Mouse (Mus musculus) heart, postnatal 0 days (tissue): ENCODE data around the gene Fam107b. TPM values are rescaled to one million over a fixed set of nuclear protein-coding genes. Genes with fewer than 3 reads are reported as not detected.

ENCODE experiments used
- ATAC-seq: fragments of 200-750 bp; cut with Nextera tagmentation; 2 replicates; pipeline ENCODE4 v1.8.0; 2017; ENCODE audit warnings: low read depth, moderate number of reproducible peaks, moderate library complexity; ENCODE audit not compliant: insufficient read depth
- DNase-seq: peaks from one replicate; pipeline ENCODE4 v3.0.0-alpha.2; 2016; ENCODE audit warnings: low spot score
- H3K27ac ChIP-seq: fragments of 300-500 bp; sonication (generic); 2 replicates; pipeline ENCODE4 v1.5.1; 2014; ENCODE audit warnings: low read depth, mild to moderate bottlenecking
- H3K27me3 ChIP-seq: fragments of 300-500 bp; sonication (generic); 2 replicates; pipeline ENCODE4 v1.6.1; 2014; ENCODE audit warnings: low read length, mixed read lengths; ENCODE audit not compliant: control insufficient read depth, insufficient read depth
- H3K36me3 ChIP-seq: fragments of 300-500 bp; sonication (generic); replicated peaks from 2 replicates; pipeline ENCODE4 v1.6.1; 2014; ENCODE audit warnings: low read length, mixed read lengths; ENCODE audit not compliant: control insufficient read depth, insufficient read depth
- H3K4me1 ChIP-seq: fragments of 300-500 bp; sonication (generic); 2 replicates; pipeline ENCODE4 v1.6.1; 2014; ENCODE audit warnings: antibody characterized with exemption; ENCODE audit not compliant: control insufficient read depth, insufficient read depth
- H3K4me2 ChIP-seq: fragments of 300-500 bp; sonication (generic); 2 replicates; pipeline ENCODE4 v1.6.1; 2014; ENCODE audit warnings: low read depth, mild to moderate bottlenecking, low read length, moderate library complexity
- H3K4me3 ChIP-seq: fragments of 300-500 bp; sonication (generic); 2 replicates; pipeline ENCODE4 v1.5.1; 2014; ENCODE audit warnings: low read depth, low read length
- H3K9ac ChIP-seq: fragments of 300-500 bp; sonication (generic); replicated peaks from 2 replicates; pipeline ENCODE4 v1.6.1; 2014; ENCODE audit warnings: low read depth, low read length, mixed read lengths
- H3K9me3 ChIP-seq: fragments of 300-500 bp; sonication (generic); replicated peaks from 2 replicates; pipeline ENCODE4 v1.6.1; 2016; ENCODE audit warnings: low read length; ENCODE audit not compliant: control insufficient read depth
- CTCF ChIP-seq: IDR thresholded peaks from 2 replicates; pipeline ENCODE4 v1.5.1; 2016; ENCODE audit warnings: antibody characterized with exemption, control low read depth, low read depth
- EP300 ChIP-seq: IDR thresholded peaks from 2 replicates; pipeline ENCODE4 v1.6.1; 2016; ENCODE audit warnings: antibody characterized with exemption, low read depth
- WGBS: fragments of 180-500 bp; shearing (Covaris S2); extraction: QIAGEN DNeasy Blood & Tissue Kit; methylation state at CpG from one replicate; pipeline ENCODE4 v1.1.7; 2014; 5-methylcytosine and 5-hydroxymethylcytosine counted together
- polyA plus RNA-seq: library from polyadenylated mRNA; unstranded; fragments of >200 nt; fragmentation: Nextera tagmentation; extraction: Ambion mirVana; gene quantifications from 2 replicates; pipeline ENCODE4 v1.2.1, GENCODE M21; 2015
- total RNA-seq: library from RNA; depleted of rRNA; stranded (reverse); fragments of >200 nt; gene quantifications from 2 replicates; pipeline ENCODE4 v1.2.3, GENCODE M21; 2014; ENCODE audit warnings: low replicate concordance

The Fam107b gene
- total and polyA plus RNA-seq, 2 experiments from 2014 or later, result 9.2 to 18.5 TPM

- no peak for ATAC-seq
- 79% methylated on average over 4 of the region's 4 CpGs for WGBS
- Histone ChIP-seq H3K4me1 (no peaks in the 10 kb centered on the region), H3K27me3 (no peaks in the 10 kb centered on the region), H3K4me3 (no peak overlapping the region), H3K9ac (no peak overlapping the region), H3K36me3 (0 out of 2 replicates have a peak, but pooled peaks cover 3% of the 10 kb centered on the region), H3K4me2 (no peak overlapping the region), H3K9me3 (no peaks in the 10 kb centered on the region), H3K27ac (no peak overlapping the region)
- no peak for DNase-seq
- TF ChIP-seq CTCF (no peak), EP300 (no peak)
These were observed 202.8 kb downstream of the Fam107b start for GRCm38 (mm10) chr2:3773089-3773488.

- no peak overlapping the region for H3K4me3 ChIP-seq
- H3K9ac ChIP-seq, result no peak overlapping the region
- DNase-seq (no peak), ATAC-seq (no peak)
- no peaks in the 10 kb centered on the region for H3K27me3 ChIP-seq
- H3K9me3 ChIP-seq, result no peaks in the 10 kb centered on the region
- H3K4me1 ChIP-seq, result no peaks in the 10 kb centered on the region
- no peak overlapping the region for H3K27ac ChIP-seq
- no peak for TF ChIP-seq CTCF
- TF ChIP-seq EP300, result no peak
- no peak overlapping the region for H3K4me2 ChIP-seq
- WGBS, result 56% methylated on average over 3 of the region's 3 CpGs
- H3K36me3 ChIP-seq, result peaks cover 26% of the 10 kb centered on the region
These were observed 205.3 kb downstream of the Fam107b start for GRCm38 (mm10) chr2:3775569-3775968.

- H3K9me3 ChIP-seq, result no peaks in the 10 kb centered on the region
- H3K36me3 ChIP-seq, result peaks cover 30% of the 10 kb centered on the region
- H3K27ac ChIP-seq, result no peak overlapping the region
- no peak overlapping the region for H3K9ac ChIP-seq
- no peak overlapping the region for H3K4me2 ChIP-seq
- no peaks in the 10 kb centered on the region for H3K4me1 ChIP-seq
- TF ChIP-seq EP300 (no peak), CTCF (no peak)
- no peak overlapping the region for H3K4me3 ChIP-seq
- no peak for ATAC-seq
- no peaks in the 10 kb centered on the region for H3K27me3 ChIP-seq
- DNase-seq, result no peak
These were observed 205.8 kb downstream of the Fam107b start for GRCm38 (mm10) chr2:3776045-3776444.

- H3K9me3 ChIP-seq, result no peaks in the 10 kb centered on the region
- TF ChIP-seq EP300 (no peak), CTCF (no peak)
- WGBS, result 54% methylated on average over 6 of the region's 6 CpGs
- H3K27me3 ChIP-seq, result no peaks in the 10 kb centered on the region
- no peak overlapping the region for H3K4me3 ChIP-seq
- no peak overlapping the region for H3K4me2 ChIP-seq
- H3K27ac ChIP-seq, result no peak overlapping the region
- no peak overlapping the region for H3K9ac ChIP-seq
- DNase-seq (no peak), ATAC-seq (no peak)
- peaks cover 41% of the 10 kb centered on the region for H3K36me3 ChIP-seq
- H3K4me1 ChIP-seq, result no peaks in the 10 kb centered on the region
These were observed 207.4 kb downstream of the Fam107b start for GRCm38 (mm10) chr2:3777696-3778095.

- TF ChIP-seq CTCF, result no peak
- TF ChIP-seq EP300, result no peak
- 85% methylated on average over 8 of the region's 8 CpGs for WGBS
- no peak overlapping the region for H3K4me3 ChIP-seq
- no peaks in the 10 kb centered on the region for H3K9me3 ChIP-seq
- ATAC-seq (no peak), DNase-seq (no peak)
- H3K27ac ChIP-seq, result no peak overlapping the region
- no peak overlapping the region for H3K9ac ChIP-seq
- no peaks in the 10 kb centered on the region for H3K27me3 ChIP-seq
- H3K36me3 ChIP-seq, result peaks cover 17% of the 10 kb centered on the region
- H3K4me2 ChIP-seq, result no peak overlapping the region
- H3K4me1 ChIP-seq, result no peaks in the 10 kb centered on the region
These were observed 215.3 kb downstream of the Fam107b start for GRCm38 (mm10) chr2:3785546-3785945.

GRCm38 (mm10) chr2:3787752-3788423, 217.6 kb downstream of the Fam107b start:
- H3K4me3 ChIP-seq, result no peak overlapping the region
- H3K9ac ChIP-seq, result no peak overlapping the region
- no peaks in the 10 kb centered on the region for H3K27me3 ChIP-seq
- no peak overlapping the region for H3K27ac ChIP-seq
- H3K4me2 ChIP-seq, result no peak overlapping the region
- ATAC-seq (no peak), DNase-seq (no peak)
- no peaks in the 10 kb centered on the region for H3K36me3 ChIP-seq
- no peaks in the 10 kb centered on the region for H3K4me1 ChIP-seq
- TF ChIP-seq CTCF (no peak), EP300 (no peak)
- H3K9me3 ChIP-seq, result no peaks in the 10 kb centered on the region
